ENCODE assay signal across 13 mouse cellular contexts in the genomic region with DNA sequence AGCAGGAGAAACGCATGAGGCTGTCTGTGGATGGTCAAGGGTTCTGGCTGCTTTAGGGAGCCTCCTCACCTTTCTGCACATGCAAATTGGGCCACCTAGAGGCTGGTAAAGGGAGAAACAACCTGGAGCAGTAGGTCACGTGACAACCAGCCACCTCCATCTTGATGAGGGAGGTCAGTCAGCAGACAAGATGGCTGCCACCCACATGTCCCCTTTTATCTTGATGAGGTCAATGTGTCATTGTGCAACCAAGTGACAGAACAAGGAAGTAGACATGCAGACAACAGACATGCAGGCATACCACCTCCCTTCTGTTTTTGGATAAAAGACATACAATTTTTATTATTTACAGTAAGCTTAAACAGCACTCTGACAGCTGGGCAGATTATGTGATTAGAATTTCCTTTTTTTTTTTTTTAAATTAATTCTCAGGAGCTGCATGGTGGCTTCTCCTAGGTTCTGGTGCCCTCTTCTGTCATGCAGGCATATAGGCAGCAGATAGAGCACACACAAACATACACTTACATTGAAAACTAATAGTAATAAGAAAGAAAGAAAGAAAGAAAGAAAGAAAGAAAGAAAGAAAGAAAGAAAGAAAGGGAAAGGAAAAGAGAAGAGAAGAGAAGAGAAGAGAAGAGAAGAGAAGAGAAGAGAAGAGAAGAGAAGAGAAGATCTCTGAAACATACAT. TPM values are rescaled to one million over a fixed set of nuclear protein-coding genes. Genes with fewer than 3 reads are reported as not detected.
DNase-seq lines count a peak whose midpoint lies in the region; ATAC-seq and TF ChIP-seq lines count a peak whose summit lies in the region.
"Had no signal": no experiment of that assay in that cellular context is flagged by ENCODE, and none has a peak within 500 bp of the region (broad histone marks: within the 10 kb centered on the region; RNA-seq: fewer than 3 reads in every experiment).

No protein-coding gene starts in this region.

- no peak overlapping the region for H3K4me2 ChIP-seq in lung, postnatal 0 days (replicated peaks; ENCODE audit: low read depth, low read length)
- H3K4me2 ChIP-seq: stomach, embryonic 15.5 days had no signal

- TF ChIP-seq CTCF in lung, postnatal 0 days (IDR thresholded peaks at IDR 0.05) = no peak

- no peaks in the 10 kb centered on the region for H3K9me3 ChIP-seq in lung, postnatal 0 days (ENCODE audit: low read length)
- H3K9me3 ChIP-seq: stomach, embryonic 15.5 days had no signal

- no peaks in the 10 kb centered on the region for H3K4me1 ChIP-seq in lung, postnatal 0 days (ENCODE audit: insufficient read depth, low read depth, low read length)
- H3K4me1 ChIP-seq: stomach, embryonic 15.5 days had no signal

- no peak overlapping the region for H3K4me3 ChIP-seq in lung, postnatal 0 days (ENCODE audit: low read depth, low read length)
- H3K4me3 ChIP-seq: heart, adult 2 months; myocyte; stomach, embryonic 15.5 days had no signal

- no peaks in the 10 kb centered on the region for H3K36me3 ChIP-seq in lung, postnatal 0 days (ENCODE audit: insufficient read depth, low read length)
- H3K36me3 ChIP-seq: stomach, embryonic 15.5 days had no signal

- H3K27ac ChIP-seq in lung, postnatal 0 days (ENCODE audit: low read length) = no peak overlapping the region
- H3K27ac ChIP-seq: heart, adult 2 months; stomach, embryonic 15.5 days had no signal

- WGBS in lung, postnatal 0 days = 78% methylated on average over 2 of the region's 2 CpGs

- H3K27me3 ChIP-seq in lung, postnatal 0 days (replicated peaks; ENCODE audit: insufficient read depth, low read length) = no peaks in the 10 kb centered on the region
- H3K27me3 ChIP-seq: stomach, embryonic 15.5 days had no signal

- intact Hi-C loops in heart, postnatal 10 days (cut with DNase I) = no loop called here

- no peak for TF ChIP-seq EP300 in lung, postnatal 0 days (IDR thresholded peaks at IDR 0.05)

- DNase-seq in cerebellum, postnatal 10 days = peak; percentile 12 to 32
- no peak for DNase-seq in cerebellum, adult 18-20 months
- DNase-seq in lung, postnatal 0 days (ENCODE audit: low spot score) = peak; percentile 64
- no peak for DNase-seq in lung, postnatal 10 days
- DNase-seq in embryo, embryonic 11.5 days (ENCODE audit: low read depth, low spot score) = peak; percentile 46
- peak; percentile 51 for DNase-seq in retina, postnatal 7 days (ENCODE audit: low read depth, low spot score)
- no peak for DNase-seq in urinary bladder, adult 18-20 months (ENCODE audit: low spot score in 2 of 2)
- DNase-seq in heart, postnatal 10 days = no peak
- DNase-seq: cerebellum, postnatal 36 days; heart, adult 2 months had no signal

- no peak for ATAC-seq in lung, postnatal 0 days

- H3K9ac ChIP-seq in lung, postnatal 0 days (replicated peaks; ENCODE audit: low read depth) = no peak overlapping the region
- H3K9ac ChIP-seq: stomach, embryonic 15.5 days had no signal

RNA-seq across cellular contexts. Expression of a gene that starts 58.9 kb away (rescaled TPM):
- polyA plus RNA-seq in lung, postnatal 0 days (2015; fragmentation: Nextera tagmentation; extraction: Ambion mirVana) = not detected in 2 replicates
- not detected for total RNA-seq in heart, postnatal 10 days (2021)
- total RNA-seq: heart, adult 2 months; left cerebral cortex, postnatal 10 days had no signal
- polyA plus RNA-seq: heart, adult 2 months; myocyte; stomach, embryonic 15.5 days had no signal

Comparison
In these comparisons a context has a peak if more than half of its experiments do, and no peak if none do; other contexts are left out.
1. DNase-seq: peak in cerebellum, postnatal 10 days (2 of 2), lung, postnatal 0 days (single experiment), embryo, embryonic 11.5 days (single experiment) and retina, postnatal 7 days (single experiment); none in cerebellum, adult 18-20 months (0 of 2), lung, postnatal 10 days (single experiment), urinary bladder, adult 18-20 months (0 of 2) and heart, postnatal 10 days (0 of 2).